Mouse (Mus musculus): Measurements from ENCODE around the gene Cnbp.

The Cnbp gene

GRCm38 (mm10) chr6:87850900-87851614 is at the start of gene Cnbp:
TSS of gene Cnbp (minus strand) at chr6:87851106.
- peak; percentile 95 to 97 for DNase-seq (ENCODE audit: low spot score in 2 of 2)

- no peak for DNase-seq (ENCODE audit: low spot score in 2 of 2)
Observed at GRCm38 (mm10) chr6:87898028-87898427, 47.1 kb upstream of the Cnbp start.

- DNase-seq (ENCODE audit: low spot score in 2 of 2): no peak
Observed at GRCm38 (mm10) chr6:87893931-87894330, 43.0 kb upstream of the Cnbp start.

GRCm38 (mm10) chr6:87887594-87888233 is 36.8 kb upstream of the Cnbp start, which contains the start of gene Copg1:
TSS of gene Copg1 (plus strand) at chr6:87887814.
- peak; percentile 98 to 100 for DNase-seq (ENCODE audit: low spot score in 2 of 2)

- no peak for DNase-seq (ENCODE audit: low spot score in 2 of 2)
Observed at GRCm38 (mm10) chr6:87886721-87887120, 35.8 kb upstream of the Cnbp start.

GRCm38 (mm10) chr6:87882816-87883215 is 31.9 kb upstream of the Cnbp start:
- DNase-seq (ENCODE audit: low spot score in 2 of 2): peak; percentile 74 to 92

- no peak for DNase-seq (ENCODE audit: low spot score in 2 of 2)
Observed at GRCm38 (mm10) chr6:87882221-87882620, 31.3 kb upstream of the Cnbp start.

- DNase-seq (ENCODE audit: low spot score in 2 of 2): no peak
Observed at GRCm38 (mm10) chr6:87879628-87880027, 28.7 kb upstream of the Cnbp start.

GRCm38 (mm10) chr6:87879010-87879409 is 28.1 kb upstream of the Cnbp start:
- DNase-seq (ENCODE audit: low spot score in 2 of 2): no peak

GRCm38 (mm10) chr6:87876068-87876643 is 25.2 kb upstream of the Cnbp start:
- DNase-seq (ENCODE audit: low spot score in 2 of 2): no peak

- no peak for DNase-seq (ENCODE audit: low spot score in 2 of 2)
Observed at GRCm38 (mm10) chr6:87875562-87875961, 24.7 kb upstream of the Cnbp start.

- no peak for DNase-seq (ENCODE audit: low spot score in 2 of 2)
Observed at GRCm38 (mm10) chr6:87875083-87875482, 24.2 kb upstream of the Cnbp start.

- no peak for DNase-seq (ENCODE audit: low spot score in 2 of 2)
Observed at GRCm38 (mm10) chr6:87873963-87874362, 23.1 kb upstream of the Cnbp start.

GRCm38 (mm10) chr6:87873104-87873503 is 22.2 kb upstream of the Cnbp start:
- DNase-seq (ENCODE audit: low spot score in 2 of 2): no peak

- DNase-seq (ENCODE audit: low spot score in 2 of 2): no peak
Observed at GRCm38 (mm10) chr6:87871240-87871639, 20.3 kb upstream of the Cnbp start.

- DNase-seq (ENCODE audit: low spot score in 2 of 2): no peak
Observed at GRCm38 (mm10) chr6:87870440-87870839, 19.5 kb upstream of the Cnbp start.

GRCm38 (mm10) chr6:87868871-87869506 is 18.1 kb upstream of the Cnbp start:
- DNase-seq (ENCODE audit: low spot score in 2 of 2): no peak

- no peak for DNase-seq (ENCODE audit: low spot score in 2 of 2)
Observed at GRCm38 (mm10) chr6:87867256-87867655, 16.4 kb upstream of the Cnbp start.

- no peak for DNase-seq (ENCODE audit: low spot score in 2 of 2)
Observed at GRCm38 (mm10) chr6:87866211-87866610, 15.3 kb upstream of the Cnbp start.

GRCm38 (mm10) chr6:87857071-87857470 is 6.2 kb upstream of the Cnbp start:
- DNase-seq (ENCODE audit: low spot score in 2 of 2): no peak

GRCm38 (mm10) chr6:87853446-87853845 is 2.5 kb upstream of the Cnbp start:
- no peak for DNase-seq (ENCODE audit: low spot score in 2 of 2)

GRCm38 (mm10) chr6:87851871-87852270 is 965 bp upstream of the Cnbp start:
- no peak for DNase-seq (ENCODE audit: low spot score in 2 of 2)

Measured in frontal cortex, postnatal 10 days (tissue).